Mouse (Mus musculus) spleen, adult 18-20 months (tissue): ENCODE measurements at regions not wholly inside any gene's neighbourhood (a gene's known extent, or its start where the extent isn't known, plus 50 kb on each side); places are given as distances from the start of the nearest gene placed in this dataset.
"Not testable (repeated sequence)": the region's sequence is repeated elsewhere in the genome, so short reads cannot be mapped to it uniquely, and the experiment has no call there.

Source experiments
- DNase-seq, 2 experiments: peaks; one replicate each; pipeline ENCODE4 v3.0.0; 2022; ENCODE audit warnings: mixed read lengths in 2 of 2

DNA sequence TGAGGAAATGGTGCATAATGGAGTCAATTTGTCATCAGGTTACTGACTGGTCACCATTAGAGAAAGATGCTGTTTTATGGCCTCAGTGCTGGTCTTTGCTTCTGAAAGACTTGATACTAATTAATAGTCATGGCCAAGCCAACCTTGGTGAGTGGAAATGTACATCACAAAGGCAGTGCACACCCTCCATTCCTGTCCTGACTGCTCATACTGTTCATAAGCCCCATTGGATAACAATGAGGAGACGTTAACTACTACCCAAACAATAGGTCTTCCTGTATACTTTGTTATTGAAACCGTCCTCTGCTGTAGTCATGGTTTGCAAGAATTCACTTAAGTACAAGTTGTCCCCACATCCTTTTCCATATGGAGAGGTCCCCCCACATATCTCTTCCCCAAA is 605.8 kb upstream of the Slc35b3 start:
- no peak for DNase-seq

DNA sequence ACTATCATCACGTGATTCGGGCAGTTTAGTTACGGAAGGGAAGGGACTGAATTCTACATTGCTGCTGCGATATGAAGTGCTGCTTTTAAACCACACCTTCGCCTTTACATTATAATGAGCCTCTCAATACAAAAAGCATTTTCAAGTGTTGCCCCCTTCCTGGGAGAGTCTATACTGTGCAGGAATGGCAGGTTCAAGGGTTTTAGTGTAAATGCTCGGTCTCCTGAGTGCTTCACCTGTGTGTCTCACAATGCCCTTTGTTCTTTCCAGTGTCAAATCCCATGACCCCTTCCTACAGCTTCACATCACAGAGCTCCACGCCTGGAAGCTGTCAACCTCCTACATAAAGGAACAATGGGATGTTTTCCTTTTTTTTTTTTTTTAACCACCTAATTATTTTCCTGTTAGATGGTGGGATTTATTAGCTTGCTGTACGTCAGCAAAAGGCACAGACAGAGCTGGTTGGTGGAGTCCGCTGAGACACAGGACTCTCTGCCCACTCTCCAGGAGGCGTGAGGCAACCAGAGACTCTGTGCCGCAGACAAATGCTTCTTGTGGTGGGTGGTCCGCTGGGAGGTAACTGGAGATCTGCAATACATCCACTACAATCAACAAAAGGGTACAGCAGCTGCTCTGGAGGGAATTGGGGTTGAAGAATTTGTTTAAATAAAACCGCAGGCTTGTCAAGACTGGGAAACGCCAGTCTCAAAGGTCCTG is 577.2 kb upstream of the Slc35b3 start:
- DNase-seq, result no peak

DNA sequence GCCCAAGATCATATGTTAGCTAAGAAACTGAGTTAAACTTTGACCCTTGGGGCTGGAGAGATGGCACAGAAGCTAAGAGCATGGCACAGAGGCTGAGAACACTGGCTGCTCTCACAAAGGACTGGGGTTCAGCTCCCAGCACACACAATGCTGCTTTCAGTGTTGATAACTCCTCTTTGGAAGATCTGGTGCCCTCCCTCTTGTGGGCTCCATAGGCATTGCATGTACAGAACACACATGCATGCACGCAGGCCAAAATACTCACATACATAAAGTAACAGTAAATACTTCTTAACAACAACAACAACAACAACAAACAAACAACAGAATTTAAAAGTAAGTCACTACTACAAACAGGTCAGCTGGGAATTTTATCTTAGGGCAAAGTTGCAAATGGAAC is 565.8 kb upstream of the Slc35b3 start:
- DNase-seq, result no peak

DNA sequence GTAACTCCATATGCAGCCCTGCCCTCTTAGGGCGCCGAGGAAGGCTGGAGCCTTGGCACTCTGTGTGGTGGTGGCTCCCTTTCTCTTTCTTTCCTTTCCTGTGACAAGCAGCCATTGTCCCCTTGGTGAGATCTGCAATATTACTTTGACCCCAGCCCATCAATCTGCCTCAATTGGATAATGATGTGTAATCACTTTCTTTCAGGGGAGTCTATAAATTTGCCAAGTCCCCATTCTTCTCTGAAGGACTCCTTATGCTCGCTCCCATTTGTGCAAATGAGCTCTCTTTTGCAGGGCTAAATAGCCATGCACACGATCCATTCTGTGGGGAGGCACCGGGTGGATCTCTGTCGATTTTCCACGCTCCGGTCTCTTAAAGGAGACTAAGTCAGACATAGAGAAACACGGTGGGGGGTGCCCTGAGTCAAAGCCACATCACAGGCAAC is 563.2 kb upstream of the Slc35b3 start:
- no peak for DNase-seq

DNA sequence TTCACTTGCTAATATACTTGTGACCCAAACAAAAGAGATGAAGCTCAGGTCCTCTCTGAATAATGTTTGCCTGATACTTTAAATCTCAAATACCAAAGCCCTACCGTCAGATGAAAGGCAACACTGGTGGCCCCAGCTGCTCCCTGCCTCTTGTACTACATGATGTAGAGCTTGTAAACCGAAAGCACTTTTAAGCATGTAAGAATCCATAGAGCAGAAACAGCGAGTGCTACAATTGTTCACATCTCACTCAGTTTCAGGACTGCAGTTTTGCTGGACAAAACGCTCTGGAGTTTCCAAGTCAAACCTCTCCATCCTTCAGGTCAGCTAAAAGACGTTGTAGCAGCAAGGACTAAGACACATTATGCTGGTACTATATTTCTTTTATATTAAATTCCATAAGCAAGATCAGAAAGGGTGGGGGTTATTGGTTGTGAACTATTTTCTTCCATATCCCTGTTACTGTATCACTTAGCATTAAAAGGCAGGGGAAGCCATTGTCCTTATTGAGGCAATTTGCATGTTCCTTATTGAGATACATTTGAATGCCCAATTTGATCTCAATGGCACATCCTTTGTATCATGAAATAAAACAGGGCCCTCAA is 562.7 kb upstream of the Slc35b3 start:
- DNase-seq, result no peak

DNA sequence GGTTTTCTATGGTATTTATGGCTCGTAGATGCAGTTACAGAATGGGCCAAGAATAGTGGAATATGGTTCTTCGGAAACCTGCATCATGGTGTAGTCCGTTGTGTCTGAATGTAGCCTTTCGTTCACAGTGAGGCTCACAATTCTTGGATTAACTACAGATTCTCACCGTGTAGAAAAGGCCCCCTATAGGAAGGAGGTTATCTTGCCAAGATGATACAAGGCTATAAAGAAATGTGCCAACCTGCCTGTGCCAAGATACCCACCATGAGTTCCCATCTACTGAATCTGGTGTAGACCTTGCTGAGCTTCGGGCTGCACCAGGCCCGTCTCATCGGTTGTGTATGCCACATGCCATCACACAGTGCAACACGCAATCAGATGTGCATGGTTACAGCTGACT is 560.2 kb upstream of the Slc35b3 start:
- no peak for DNase-seq

DNA sequence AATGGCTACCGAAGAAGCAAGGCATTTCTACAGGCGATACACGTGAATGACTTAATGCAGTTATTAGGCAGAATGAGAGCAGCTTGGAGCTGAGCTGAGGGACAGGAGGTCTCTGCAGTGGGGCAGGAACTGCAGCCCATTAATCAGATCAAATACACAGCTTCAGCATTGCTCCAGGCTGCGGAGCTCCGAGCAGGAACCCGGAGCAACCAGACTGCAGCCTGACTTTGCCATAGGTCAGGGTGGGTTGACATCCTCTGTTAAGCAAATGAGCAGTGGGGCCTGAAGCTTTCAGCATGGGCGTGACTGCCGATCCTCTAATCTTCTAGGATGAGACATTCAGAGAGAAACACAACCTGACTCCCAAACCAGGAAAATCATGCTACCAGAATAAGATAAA is 555.4 kb upstream of the Slc35b3 start:
- DNase-seq, result no peak

DNA sequence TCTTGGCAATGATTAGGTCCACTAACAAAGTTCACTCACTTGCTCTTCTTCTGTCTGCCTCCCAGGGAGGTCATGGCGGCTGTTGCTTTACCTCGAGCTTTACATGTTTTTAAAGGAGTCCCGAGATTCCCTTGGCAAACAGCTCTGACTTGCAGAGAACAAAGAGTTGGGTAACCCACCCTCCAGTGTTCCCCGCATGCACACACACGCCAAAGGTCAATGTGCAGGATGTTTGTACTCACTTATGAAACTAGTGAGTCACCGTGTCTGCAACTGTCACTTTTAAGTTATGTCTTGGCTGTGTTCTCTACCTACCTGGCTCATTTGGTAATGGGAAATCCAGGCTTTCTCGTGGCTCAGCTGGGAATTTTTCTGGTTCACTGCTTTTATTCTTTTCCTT is 529.1 kb upstream of the Slc35b3 start:
- DNase-seq, result no peak

DNA sequence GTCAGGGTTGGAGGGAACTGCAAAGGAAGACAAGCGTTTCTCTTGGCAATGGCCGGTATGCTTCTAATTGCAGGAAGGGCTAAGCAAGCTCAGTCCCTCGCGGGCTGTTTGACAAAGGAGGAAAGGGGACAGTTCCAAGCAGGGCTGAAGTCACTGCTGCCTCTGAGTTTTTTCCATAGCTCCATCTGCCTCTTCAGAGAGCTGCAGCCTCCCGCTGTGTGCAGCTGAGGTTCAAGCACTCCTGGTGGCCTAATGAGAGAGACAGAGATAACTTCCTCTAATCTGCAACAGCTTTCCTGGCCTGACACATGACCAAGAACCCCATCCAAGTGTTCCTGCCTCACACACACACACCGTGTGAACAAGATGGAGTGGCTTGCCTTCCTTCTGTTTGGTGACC is 511.9 kb upstream of the Slc35b3 start:
- DNase-seq, result no peak

DNA sequence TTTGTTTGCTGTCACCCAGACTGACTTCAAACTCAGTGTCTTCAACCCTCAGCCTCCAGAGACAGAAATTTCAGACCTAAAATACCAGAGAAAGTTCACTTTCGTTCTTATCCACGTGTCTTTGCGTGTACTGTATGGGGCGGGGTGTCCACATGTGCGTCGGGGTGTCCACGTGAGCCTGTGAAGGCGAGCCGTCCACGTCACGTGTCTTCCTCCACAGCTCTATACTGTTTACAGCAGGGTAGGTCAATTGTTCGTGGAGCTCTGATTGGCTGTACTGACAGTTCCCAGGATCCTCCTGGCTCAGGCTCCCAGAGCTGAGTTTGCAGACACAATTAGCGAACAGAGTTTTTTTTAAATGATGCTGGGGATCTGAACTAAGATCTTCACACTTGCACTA is 481.1 kb upstream of the Slc35b3 start:
- no peak for DNase-seq

DNA sequence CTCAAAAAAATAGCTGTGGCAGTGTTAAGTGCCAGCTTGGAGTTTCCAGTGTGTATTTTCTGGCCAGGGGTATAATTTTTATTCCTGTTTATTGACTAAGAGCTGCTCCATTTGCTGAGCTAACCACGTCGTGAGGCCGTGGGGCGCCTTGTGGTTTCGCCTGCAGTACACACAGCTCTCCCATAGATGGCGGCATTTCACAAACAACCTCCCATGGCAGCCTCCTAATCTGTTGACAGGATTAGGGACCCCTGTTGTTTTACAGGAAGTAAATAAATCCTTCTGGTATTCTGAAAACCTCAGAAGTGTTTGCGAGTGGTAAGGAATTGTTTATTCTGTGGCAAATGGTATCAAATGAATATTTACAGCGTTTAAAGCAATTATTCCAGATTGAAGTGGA is 480.2 kb upstream of the Slc35b3 start:
- peak in 1 of 2 experiments; percentile 4 for DNase-seq

DNA sequence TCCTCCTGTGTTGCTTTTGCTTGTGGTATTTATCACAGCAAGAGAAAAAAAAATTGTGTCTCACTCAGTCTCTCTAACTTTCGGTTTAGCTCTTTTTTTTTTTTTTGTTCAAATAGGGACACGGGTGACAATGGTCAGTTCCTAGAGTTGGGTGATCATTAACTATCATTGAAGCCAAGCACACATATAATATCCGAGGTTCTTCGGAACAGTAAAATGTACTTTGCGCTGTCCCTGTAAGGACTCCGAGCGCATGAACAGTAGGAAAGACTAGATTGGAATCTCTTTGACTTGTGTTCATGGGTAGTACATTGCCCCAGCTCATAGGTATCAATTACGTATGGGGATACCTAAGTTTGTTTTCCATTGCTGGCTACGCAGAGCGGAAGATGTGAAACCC is 479.7 kb upstream of the Slc35b3 start:
- DNase-seq, result no peak

DNA sequence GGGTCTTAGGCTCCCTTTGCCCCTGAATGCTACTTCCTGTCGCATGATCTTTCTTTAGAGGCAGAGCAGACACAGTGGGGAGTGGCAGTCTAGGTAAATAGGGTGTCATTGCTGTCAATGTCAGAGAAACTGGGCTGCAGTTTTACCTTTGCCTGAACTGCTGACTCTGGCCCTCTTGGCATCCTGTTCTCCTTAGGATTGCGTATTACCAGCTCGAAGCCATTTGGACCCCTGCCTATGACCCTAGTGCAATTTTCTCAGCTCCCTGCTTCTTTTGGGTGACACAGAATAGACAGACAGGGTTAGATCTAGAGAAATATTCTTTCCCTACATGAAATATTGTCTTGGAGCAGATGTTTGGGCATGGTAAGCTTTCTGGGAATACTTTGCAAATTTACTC is 467.3 kb upstream of the Slc35b3 start:
- DNase-seq, result no peak

DNA sequence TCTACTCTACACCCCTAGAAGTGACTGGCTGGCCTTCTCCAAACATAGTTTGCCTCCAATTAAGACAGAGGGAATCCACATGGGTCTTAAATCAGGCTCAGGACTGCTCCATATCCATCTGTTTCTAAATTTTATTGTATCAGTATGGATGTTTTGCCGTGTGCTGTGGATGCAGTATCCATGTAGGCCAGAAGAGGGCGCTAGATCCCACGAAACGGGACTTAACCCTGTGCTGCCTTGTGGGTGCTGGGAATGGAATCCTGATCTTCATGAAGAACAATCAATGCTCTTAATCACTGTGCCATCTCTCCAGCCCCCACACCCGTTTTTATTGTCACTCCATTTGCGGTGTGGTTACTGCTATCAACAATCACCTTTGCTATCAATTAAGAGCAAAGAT is 465.3 kb upstream of the Slc35b3 start:
- no peak for DNase-seq

DNA sequence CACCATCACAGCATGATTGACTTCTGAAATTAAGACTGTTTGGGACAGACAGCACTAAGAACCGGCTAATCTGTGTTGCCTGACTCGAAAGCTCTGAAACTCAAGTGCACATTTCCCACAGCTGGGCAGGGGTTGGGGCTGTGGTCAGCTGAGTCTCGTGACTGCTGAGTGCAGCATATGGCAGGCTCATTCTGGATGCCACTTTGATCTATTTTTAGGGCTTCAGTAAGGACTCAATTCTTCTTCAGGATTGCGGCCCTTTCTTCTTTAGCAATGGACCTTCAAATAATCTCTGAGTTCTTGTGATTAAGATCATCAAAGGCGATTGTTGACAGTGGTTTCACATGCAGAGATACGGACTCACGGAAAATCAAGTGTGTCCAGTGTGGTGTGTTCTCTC is 457.5 kb upstream of the Slc35b3 start:
- no peak for DNase-seq

DNA sequence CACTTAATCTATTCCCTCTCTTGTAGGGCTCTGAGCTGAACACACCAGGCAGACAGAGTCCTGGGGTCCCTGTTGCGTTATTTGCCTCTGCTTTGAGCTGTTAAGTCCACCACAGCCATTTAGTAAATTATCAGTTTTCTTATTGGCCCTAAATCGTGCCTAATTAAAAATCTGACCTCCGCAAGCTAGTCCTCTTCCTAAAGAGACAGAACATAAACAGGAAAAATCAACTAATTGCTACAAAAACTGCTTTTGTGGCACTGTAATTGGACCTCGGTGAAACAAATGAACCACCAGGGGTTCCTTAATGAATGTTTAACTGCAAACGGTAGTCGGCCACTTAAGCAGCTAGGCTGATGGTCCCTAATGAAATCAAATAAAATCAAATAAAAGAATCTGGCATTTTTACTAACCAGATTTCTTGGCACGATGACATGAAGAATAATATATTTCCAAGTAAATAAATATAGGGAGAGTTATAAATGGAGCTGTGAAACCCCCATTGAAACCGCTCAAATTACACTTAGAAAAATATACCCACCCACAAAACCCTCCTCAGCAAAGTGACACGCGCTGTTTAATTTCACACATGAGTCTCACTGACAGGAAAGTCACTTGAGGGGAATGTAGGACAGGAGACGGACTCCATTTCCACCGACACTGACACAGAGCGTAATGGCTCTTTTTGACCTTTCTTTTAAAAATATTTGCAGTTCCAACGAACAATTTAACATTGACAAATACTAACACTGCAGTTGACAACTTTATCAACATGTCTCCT is 451.0 kb upstream of the Slc35b3 start:
- DNase-seq, result no peak

DNA sequence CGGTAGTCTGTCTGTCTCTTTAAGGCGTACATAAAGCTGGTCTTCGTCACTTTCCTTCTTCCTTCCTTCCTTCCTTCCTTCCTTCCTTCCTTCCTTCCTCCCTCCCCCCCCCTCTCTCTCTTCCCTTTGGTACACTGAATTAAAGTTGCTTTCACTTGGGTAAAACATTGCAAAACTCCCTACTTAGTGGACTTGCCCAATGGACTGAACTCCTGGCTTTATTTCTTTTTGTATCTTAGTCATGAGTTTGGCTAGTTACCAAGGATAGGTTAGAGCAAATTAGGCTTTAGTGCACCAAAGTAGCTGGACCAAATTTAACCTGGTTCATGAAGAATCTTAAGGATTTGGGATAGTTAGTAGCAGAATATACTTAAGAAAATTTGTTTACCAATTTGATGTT is 431.9 kb upstream of the Slc35b3 start:
- DNase-seq, result no peak

DNA sequence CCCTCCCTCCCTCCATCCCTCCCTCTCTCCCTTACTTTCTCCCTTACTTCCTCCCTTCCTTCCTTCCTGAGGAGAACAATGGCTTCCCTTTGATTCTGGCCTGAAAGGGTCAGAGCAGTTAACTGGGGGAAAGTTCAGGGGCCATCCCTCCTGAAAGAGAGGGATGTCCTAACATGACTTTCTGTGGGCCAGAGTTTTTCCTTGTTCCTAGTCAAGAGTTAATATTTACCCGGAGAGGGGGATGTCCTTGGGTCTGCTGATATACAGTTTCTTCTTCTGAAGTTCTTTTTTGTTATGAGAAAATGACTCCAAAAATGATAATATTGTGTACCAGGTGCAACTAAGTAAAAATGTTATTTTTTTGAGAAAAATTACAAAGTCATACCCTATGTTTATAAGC is 431.5 kb upstream of the Slc35b3 start:
- not testable (repeated sequence) for DNase-seq

DNA sequence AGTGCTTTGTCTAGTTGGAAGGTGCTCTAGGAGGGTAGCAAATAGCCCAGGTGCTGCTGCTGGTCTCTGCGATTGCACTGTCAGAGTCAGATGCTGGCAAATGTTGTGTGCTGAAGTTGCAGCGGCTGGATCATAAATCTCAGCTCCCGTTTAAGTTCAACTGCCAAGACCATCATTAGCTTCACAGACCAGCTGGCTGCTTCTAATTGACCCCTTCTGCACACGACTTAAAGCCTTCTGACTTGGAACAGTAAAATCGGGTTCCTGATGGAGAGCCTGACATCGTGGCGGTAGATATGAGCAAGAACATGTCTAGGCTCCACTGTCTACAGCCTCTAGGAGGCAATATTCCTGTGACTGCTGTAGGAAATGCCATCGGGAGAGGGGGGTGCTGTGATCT is 416.0 kb upstream of the Slc35b3 start:
- no peak for DNase-seq

DNA sequence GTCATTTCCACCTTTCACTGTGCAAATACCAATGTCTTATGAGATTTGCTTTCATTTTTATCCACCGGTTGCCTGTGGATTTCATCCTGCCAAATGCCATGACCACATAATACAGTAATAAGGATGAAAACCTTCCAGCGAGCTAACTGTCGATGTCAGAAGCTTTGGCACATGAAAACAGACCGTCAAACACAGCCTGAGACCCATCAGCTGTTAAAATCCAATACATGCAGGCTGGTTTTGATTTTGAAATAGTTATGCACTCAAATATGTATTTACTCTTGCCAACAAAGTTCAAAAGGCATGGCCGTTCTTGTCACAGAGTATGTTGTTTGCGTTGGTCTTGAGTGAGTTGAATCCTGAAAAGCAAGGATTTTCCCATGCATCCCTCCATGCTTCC is 415.6 kb upstream of the Slc35b3 start:
- DNase-seq, result no peak

DNA sequence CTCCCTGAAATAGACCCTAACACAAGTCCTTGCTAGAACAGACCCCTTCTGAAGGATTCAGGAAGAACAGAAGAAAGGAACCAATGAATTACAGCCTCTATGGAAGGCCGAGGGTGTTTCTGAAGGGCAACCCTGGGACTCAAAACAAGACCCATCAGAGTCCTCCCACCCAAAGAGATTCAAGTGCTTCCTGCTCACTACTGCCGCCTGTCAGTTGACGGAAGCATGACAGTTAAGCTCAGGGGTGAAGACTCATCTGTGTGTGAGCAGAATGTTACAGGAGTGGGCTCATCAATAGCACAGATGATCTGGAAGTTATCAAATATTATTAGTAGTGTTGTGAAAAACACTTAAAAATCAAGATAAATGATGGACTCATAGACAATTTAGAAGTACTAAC is 411.9 kb upstream of the Slc35b3 start:
- no peak for DNase-seq

DNA sequence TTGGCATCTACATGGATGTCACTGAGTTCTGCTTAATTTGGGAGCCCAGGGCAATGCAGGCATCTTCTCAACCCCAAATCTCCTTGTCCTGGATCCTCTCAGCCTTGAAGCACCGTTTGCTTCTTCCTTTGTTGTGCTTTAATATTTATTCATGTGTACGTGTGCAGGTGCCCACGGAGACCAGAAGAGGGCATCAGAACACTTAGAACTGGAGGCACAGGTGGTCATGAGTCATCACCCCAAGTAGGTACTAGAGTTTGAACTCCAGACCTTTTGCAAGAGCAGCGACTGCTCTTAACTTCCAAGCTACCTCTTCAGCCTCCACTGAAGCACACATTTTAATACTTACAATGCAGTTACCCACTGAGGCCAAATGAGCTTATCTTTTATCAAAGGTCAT is 403.0 kb upstream of the Slc35b3 start:
- DNase-seq, result no peak

DNA sequence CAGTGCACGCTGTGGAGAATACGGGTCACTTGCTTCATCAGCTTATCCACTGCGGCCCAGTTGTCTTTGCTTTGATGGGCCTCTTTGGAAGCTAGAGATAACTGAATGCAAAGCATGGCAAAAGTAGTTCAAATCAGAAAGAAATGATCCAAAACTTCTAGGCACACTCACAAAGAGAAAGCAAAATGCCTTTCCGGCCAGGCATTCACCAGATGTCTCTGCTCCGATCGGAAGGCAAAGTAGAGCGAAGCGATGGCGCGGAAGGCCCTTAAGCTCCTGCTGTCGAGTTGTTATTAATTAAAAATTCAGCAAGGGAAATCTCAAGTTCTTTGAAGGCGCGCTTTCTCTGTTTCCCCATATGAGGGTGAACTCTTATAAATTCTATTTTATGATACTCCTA is 401.9 kb upstream of the Slc35b3 start:
- DNase-seq, result no peak

DNA sequence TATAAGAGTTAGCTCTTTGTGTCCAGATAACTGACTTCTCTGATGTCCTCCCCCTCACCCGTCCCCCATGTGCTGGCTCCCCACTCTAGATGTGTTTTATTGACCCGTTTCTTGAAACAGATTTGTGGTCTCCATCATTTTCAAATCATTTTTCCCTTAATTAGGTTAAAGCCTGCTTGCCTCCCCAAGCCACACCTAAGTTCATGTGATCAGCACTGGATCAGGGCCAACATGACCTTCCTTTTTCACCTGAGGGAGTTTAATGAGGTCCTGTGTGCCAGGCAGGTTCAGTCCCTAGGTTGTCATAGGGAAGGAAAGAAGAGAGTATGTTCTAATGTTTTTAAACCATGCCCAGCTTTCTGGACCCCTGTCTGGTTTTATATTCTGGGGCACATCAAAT is 390.9 kb upstream of the Slc35b3 start:
- no peak for DNase-seq
